Mouse (Mus musculus): ENCODE results near the gene Olfr2.

- no peak for TF ChIP-seq POLR2A (IDR thresholded peaks at IDR 0.05; ENCODE audit: insufficient read length, low read depth)
- TF ChIP-seq MAX (IDR thresholded peaks at IDR 0.05; ENCODE audit: low read depth) = no peak
Measured at GRCm38 (mm10) chr7:107005972-107006371, at the start of gene Olfr2.

Measured in myocyte (in vitro differentiated cells).